Mouse (Mus musculus) heart, embryonic 16.5 days (tissue): ENCODE data around the gene Tmem164. TPM values are rescaled to one million over a fixed set of nuclear protein-coding genes. Genes with fewer than 3 reads are reported as not detected.

ENCODE experiments used
- ATAC-seq: fragments of 200-750 bp; cut with Nextera tagmentation; replicated peaks from 2 replicates; pipeline ENCODE4 v1.8.0; 2017; ENCODE audit warnings: moderate number of reproducible peaks; ENCODE audit not compliant: insufficient read depth, low FRiP score; ENCODE audit errors: extremely low read depth
- H3K27ac ChIP-seq: fragments of 300-500 bp; sonication (generic); 2 replicates; pipeline ENCODE4 v1.5.1; 2014; ENCODE audit warnings: mild to moderate bottlenecking, low read length, control low read depth, moderate library complexity
- H3K27me3 ChIP-seq: fragments of 300-500 bp; sonication (generic); 2 replicates; pipeline ENCODE4 v1.6.1; 2014; ENCODE audit warnings: low read length, mixed read lengths; ENCODE audit not compliant: control insufficient read depth, insufficient read depth
- H3K36me3 ChIP-seq: fragments of 300-500 bp; sonication (generic); 2 replicates; pipeline ENCODE4 v1.6.1; 2014; ENCODE audit not compliant: control insufficient read depth, insufficient read depth
- H3K4me1 ChIP-seq: fragments of 300-500 bp; sonication (generic); 2 replicates; pipeline ENCODE4 v1.6.1; 2014; ENCODE audit warnings: low read length, mixed read lengths; ENCODE audit not compliant: control insufficient read depth, insufficient read depth
- H3K4me2 ChIP-seq: fragments of 300-500 bp; sonication (generic); 2 replicates; pipeline ENCODE4 v1.6.1; 2014; ENCODE audit warnings: low read depth, mild to moderate bottlenecking, control low read depth, low read length
- H3K4me3 ChIP-seq: fragments of 300-500 bp; sonication (generic); 2 replicates; pipeline ENCODE4 v1.5.1; 2014; ENCODE audit warnings: mild to moderate bottlenecking, control low read depth, low read length
- H3K9ac ChIP-seq: fragments of 300-500 bp; sonication (generic); 2 replicates; pipeline ENCODE4 v1.6.1; 2014; ENCODE audit warnings: low read length, control low read depth
- H3K9me3 ChIP-seq: fragments of 300-500 bp; sonication (generic); replicated peaks from 2 replicates; pipeline ENCODE4 v1.6.1; 2016; ENCODE audit warnings: low read length; ENCODE audit not compliant: control insufficient read depth
- WGBS: fragments of 180-500 bp; shearing (Covaris S2); extraction: QIAGEN DNeasy Blood & Tissue Kit; methylation state at CpG from one replicate; pipeline ENCODE4 v1.1.7; 2014; 5-methylcytosine and 5-hydroxymethylcytosine counted together
- polyA plus RNA-seq: library from polyadenylated mRNA; unstranded; fragments of >200 nt; fragmentation: Nextera tagmentation; extraction: Ambion mirVana; gene quantifications from 2 replicates; pipeline ENCODE4 v1.2.1, GENCODE M21; 2015

The Tmem164 gene
- polyA plus RNA-seq, 1 experiment from 2014 or later, result 58.1 TPM

- H3K9me3 ChIP-seq, result no peaks in the 10 kb centered on the region
- 57% methylated on average over 2 of the region's 2 CpGs for WGBS
- H3K9ac ChIP-seq, result no peak overlapping the region
- no peak overlapping the region for H3K27ac ChIP-seq
- H3K27me3 ChIP-seq, result no peaks in the 10 kb centered on the region
- ATAC-seq, result no peak
- H3K36me3 ChIP-seq, result no peaks in the 10 kb centered on the region
- H3K4me2 ChIP-seq, result no peak overlapping the region
- peaks cover 9% of the 10 kb centered on the region; the same call in 1 of the 2 replicates for H3K4me1 ChIP-seq
- no peak overlapping the region for H3K4me3 ChIP-seq
Measured at GRCm38 (mm10) chrX:142724203-142724602, 43.0 kb downstream of the Tmem164 start.

GRCm38 (mm10) chrX:142725571-142725970 is 44.4 kb downstream of the Tmem164 start:
- Histone ChIP-seq H3K36me3 (no peaks in the 10 kb centered on the region), H3K27ac (peak overlapping the region; percentile 27), H3K9ac (no peak overlapping the region), H3K4me1 (peaks cover 9% of the 10 kb centered on the region; the same call in 1 of the 2 replicates), H3K4me3 (no peak overlapping the region), H3K27me3 (no peaks in the 10 kb centered on the region), H3K9me3 (no peaks in the 10 kb centered on the region), H3K4me2 (no peak overlapping the region)
- peak; percentile 53 for ATAC-seq
- WGBS, result 34% methylated on average over 2 of the region's 2 CpGs

- H3K4me2 ChIP-seq, result no peak overlapping the region
- ATAC-seq, result no peak
- no peak overlapping the region for H3K9ac ChIP-seq
- H3K4me3 ChIP-seq, result no peak overlapping the region
- H3K4me1 ChIP-seq, result peaks cover 9% of the 10 kb centered on the region; the same call in 1 of the 2 replicates
- WGBS, result 67% methylated on average over 2 of the region's 2 CpGs
- H3K27ac ChIP-seq, result no peak overlapping the region
- no peaks in the 10 kb centered on the region for H3K9me3 ChIP-seq
- H3K36me3 ChIP-seq, result no peaks in the 10 kb centered on the region
- H3K27me3 ChIP-seq, result no peaks in the 10 kb centered on the region
Measured at GRCm38 (mm10) chrX:142726311-142726710, 45.1 kb downstream of the Tmem164 start.

- no peak overlapping the region for H3K4me2 ChIP-seq
- H3K36me3 ChIP-seq, result no peaks in the 10 kb centered on the region
- H3K4me3 ChIP-seq, result no peak overlapping the region
- no peak overlapping the region for H3K9ac ChIP-seq
- H3K4me1 ChIP-seq, result peaks cover 9% of the 10 kb centered on the region; the same call in 1 of the 2 replicates
- 86% methylated on average over 6 of the region's 6 CpGs for WGBS
- no peak overlapping the region for H3K27ac ChIP-seq
- H3K9me3 ChIP-seq, result no peaks in the 10 kb centered on the region
- no peak for ATAC-seq
- H3K27me3 ChIP-seq, result no peaks in the 10 kb centered on the region
Measured at GRCm38 (mm10) chrX:142727847-142728246, 46.6 kb downstream of the Tmem164 start.

- H3K9me3 ChIP-seq, result no peaks in the 10 kb centered on the region
- 69% methylated on average over 1 of the region's 1 CpGs for WGBS
Measured at GRCm38 (mm10) chrX:142729040-142729439, 47.8 kb downstream of the Tmem164 start.

GRCm38 (mm10) chrX:142729482-142729881 is 48.3 kb downstream of the Tmem164 start:
- no peak overlapping the region for H3K4me2 ChIP-seq
- H3K9me3 ChIP-seq, result no peaks in the 10 kb centered on the region
- no peaks in the 10 kb centered on the region for H3K27me3 ChIP-seq
- no peak for ATAC-seq
- H3K4me3 ChIP-seq, result no peak overlapping the region
- H3K9ac ChIP-seq, result no peak overlapping the region
- no peaks in the 10 kb centered on the region for H3K36me3 ChIP-seq
- 72% methylated on average over 2 of the region's 2 CpGs for whole genome bisulfite sequencing
- peaks cover 5% of the 10 kb centered on the region; the same call in 1 of the 2 replicates for H3K4me1 ChIP-seq
- H3K27ac ChIP-seq, result no peak overlapping the region

More at GRCm38 (mm10) chrX:142729040-142729439, 47.8 kb downstream of the Tmem164 start:
- Histone ChIP-seq H3K4me3 (no peak overlapping the region), H3K4me2 (no peak overlapping the region), H3K27me3 (no peaks in the 10 kb centered on the region), H3K9ac (no peak overlapping the region), H3K36me3 (no peaks in the 10 kb centered on the region), H3K27ac (no peak overlapping the region), H3K4me1 (peaks cover 5% of the 10 kb centered on the region; the same call in 1 of the 2 replicates)
- ATAC-seq, result no peak

- ATAC-seq, result no peak
- H3K27ac ChIP-seq, result no peak overlapping the region
Measured at GRCm38 (mm10) chrX:142737099-142737498, 55.9 kb downstream of the Tmem164 start.

GRCm38 (mm10) chrX:142737719-142738118 is 56.5 kb downstream of the Tmem164 start:
- H3K27ac ChIP-seq, result peak overlapping the region; percentile 10; the same call in 1 of the 2 replicates
- no peak for ATAC-seq
- H3K27me3 ChIP-seq, result no peaks in the 10 kb centered on the region
- H3K4me3 ChIP-seq, result no peak overlapping the region
- H3K4me2 ChIP-seq, result no peak overlapping the region
- WGBS, result 43% methylated on average over 6 of the region's 6 CpGs
- no peaks in the 10 kb centered on the region for H3K36me3 ChIP-seq
- H3K9ac ChIP-seq, result no peak overlapping the region
- H3K4me1 ChIP-seq, result peaks cover 10% of the 10 kb centered on the region
- H3K9me3 ChIP-seq, result no peaks in the 10 kb centered on the region

More at GRCm38 (mm10) chrX:142737099-142737498, 55.9 kb downstream of the Tmem164 start:
- H3K36me3 ChIP-seq, result no peaks in the 10 kb centered on the region
- H3K27me3 ChIP-seq, result no peaks in the 10 kb centered on the region
- WGBS, result 50% methylated on average over 4 of the region's 4 CpGs
- no peak overlapping the region for H3K9ac ChIP-seq
- no peak overlapping the region for H3K4me2 ChIP-seq
- no peaks in the 10 kb centered on the region for H3K9me3 ChIP-seq
- H3K4me3 ChIP-seq, result no peak overlapping the region
- H3K4me1 ChIP-seq, result peaks cover 10% of the 10 kb centered on the region

GRCm38 (mm10) chrX:142747428-142747827 is 66.2 kb downstream of the Tmem164 start:
- Histone ChIP-seq H3K27ac (no peak overlapping the region), H3K9me3 (0 out of 2 replicates have a peak, but pooled peaks cover 2% of the 10 kb centered on the region), H3K27me3 (no peaks in the 10 kb centered on the region; the same call in 1 of the 2 replicates), H3K4me1 (no peaks in the 10 kb centered on the region), H3K4me2 (no peak overlapping the region), H3K36me3 (no peaks in the 10 kb centered on the region; the same call in none of the 2 replicates), H3K4me3 (no peak overlapping the region), H3K9ac (no peak overlapping the region)
- no peak for ATAC-seq
